Mouse (Mus musculus) heart, adult 11 months (tissue): ENCODE measurements around the gene Olfr750.
A peak's percentile ranks its signal among the peaks of the same experiment; 100 is the strongest.

ENCODE experiments used
- DNase-seq: peaks from one replicate; pipeline ENCODE4 v3.0.0; 2022

The Olfr750 gene

GRCm38 (mm10) chr14:51026391-51027133, 47.7 kb downstream of the Olfr750 start:
- DNase-seq, result peak; percentile 92

DNA sequence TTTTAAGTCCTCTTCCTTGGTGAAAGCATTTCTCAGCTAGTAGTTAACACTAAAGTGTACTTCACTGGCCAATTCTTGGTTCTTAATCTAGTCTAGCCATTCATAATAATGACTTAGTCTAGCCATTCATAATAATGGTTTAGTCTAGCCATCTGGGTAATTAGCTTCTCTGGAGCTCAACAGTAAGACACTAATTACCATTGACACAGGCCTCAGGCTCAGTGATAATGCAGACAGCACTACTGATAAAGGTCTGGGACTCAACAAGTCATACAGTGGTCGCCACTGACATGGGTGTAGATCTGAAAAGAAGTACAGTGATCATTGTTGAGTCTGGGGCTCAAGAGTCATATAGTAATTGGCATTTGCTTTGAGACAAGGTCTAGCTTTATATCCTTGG, 49.4 kb downstream of the Olfr750 start:
- no peak for DNase-seq

- no peak for DNase-seq
Measured at GRCm38 (mm10) chr14:51023457-51023856, 50.8 kb downstream of the Olfr750 start.

DNA sequence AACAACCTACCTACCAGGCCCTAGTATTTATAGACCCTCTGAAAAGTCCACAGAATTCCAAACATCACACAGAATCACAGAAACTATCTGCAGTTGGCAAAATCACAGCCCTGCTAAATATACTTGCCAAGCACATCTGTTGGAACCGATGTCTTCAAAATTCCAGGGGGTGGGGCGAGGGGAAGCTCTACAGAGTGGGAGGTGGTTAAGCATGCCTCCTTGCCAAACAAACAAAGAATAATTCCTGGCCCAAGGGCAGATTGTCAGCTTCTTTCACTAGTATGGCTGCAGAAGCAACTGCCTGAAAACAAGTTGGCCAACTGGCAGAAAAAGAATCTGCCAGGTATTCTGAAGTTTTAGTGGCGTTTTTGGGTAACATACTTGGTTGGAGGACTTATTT, 57.0 kb downstream of the Olfr750 start:
- DNase-seq, result peak; percentile 96
